Mouse (Mus musculus): Measurements from ENCODE around the gene Ncaph2. TPM values are rescaled to one million over a fixed set of nuclear protein-coding genes. Genes with fewer than 3 reads are reported as not detected.
A peak's percentile ranks its signal among the peaks of the same experiment; 100 is the strongest.

Ncaph2 gene
- polyA plus RNA-seq, 1 experiment from 2014 or later = 150 TPM

DNA sequence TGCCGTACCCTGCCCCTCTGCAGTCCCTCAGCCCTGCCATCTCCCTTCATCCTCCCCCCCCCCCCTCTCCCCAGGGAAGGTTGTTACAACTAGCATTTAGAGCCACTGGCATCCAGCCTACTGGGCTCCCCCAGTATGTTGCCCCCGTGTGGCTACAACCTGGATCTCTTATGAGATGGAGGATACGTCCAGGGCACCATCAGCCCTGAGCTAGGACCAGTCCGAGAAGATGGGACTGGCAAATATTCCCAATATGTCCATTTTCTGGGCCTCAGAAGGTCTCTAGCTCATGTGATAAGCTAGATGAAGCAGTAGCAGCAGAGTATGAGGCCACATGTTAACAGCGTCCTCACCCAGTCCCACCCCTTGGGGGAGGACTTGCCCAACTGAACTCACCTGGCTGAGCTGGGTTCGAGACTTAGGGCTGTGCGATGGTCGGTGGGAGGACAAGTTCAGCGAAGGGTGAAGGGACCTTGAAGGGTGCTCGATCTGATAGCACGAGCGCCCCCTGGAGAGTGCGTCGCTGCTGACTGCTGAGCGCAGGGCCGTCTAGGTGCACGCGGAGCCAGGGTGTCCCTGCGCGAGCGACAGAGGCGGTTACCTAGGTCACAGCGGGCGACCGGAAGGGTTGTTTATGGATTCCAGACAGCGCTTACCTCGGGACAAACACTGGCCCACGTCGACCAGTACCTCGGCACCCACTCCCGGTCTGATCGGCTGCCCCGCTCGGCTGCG, 17.7 kb downstream of the Ncaph2 start:
- peak; percentile 81 for ATAC-seq (ENCODE audit: insufficient number of reproducible peaks, low FRiP score, low TSS enrichment, low read depth)
- peaks cover 24% of the 10 kb centered on the region for H3K27me3 ChIP-seq
- under 1% methylated on average over 35 of the region's 35 CpGs for WGBS
- peak overlapping the region; percentile 65 for H3K9ac ChIP-seq
- H3K4me3 ChIP-seq (replicated peaks) = peak overlapping the region; percentile 80
- H3K9me3 ChIP-seq (replicated peaks) = no peaks in the 10 kb centered on the region
- peaks cover 44% of the 10 kb centered on the region for H3K36me3 ChIP-seq
- peak overlapping the region; percentile 94 for H3K27ac ChIP-seq (replicated peaks)
- peaks cover 28% of the 10 kb centered on the region for H3K4me1 ChIP-seq
- peak overlapping the region; percentile 95 for H3K4me2 ChIP-seq (replicated peaks)

DNA sequence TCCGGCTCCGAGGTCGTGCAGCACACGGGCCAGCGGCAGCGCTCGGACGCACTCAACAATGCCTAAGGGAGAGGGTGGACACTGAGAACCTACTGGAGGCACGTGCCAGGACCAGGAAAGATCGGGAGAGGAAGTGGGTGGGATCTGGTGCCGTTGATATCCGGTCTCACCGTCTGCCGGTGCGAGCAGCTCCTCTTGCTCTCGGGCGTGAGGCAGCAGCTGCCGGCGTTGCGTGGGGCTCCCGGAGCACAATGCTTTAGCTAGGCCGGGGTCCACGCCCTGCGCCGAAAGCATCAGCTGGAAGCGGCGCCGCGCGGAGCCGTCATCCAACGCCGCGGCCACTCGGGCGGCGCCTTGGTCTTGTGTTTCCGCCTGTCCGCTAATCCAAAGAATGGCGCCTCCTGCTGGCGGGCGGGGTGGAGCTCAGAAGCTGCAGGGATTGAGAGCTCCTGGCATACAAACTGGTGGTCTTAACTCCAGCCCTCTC, 18.3 kb downstream of the Ncaph2 start, which contains the start of gene Sco2:
Sco2 (minus strand) TSS at position 85 of the 487 bp plus-strand sequence.
- Histone ChIP-seq H3K4me3 (replicated peaks) (peak within 1 kb of the TSS; percentile 80), H3K4me2 (replicated peaks) (peak within 1 kb of the TSS; percentile 95), H3K27me3 (peaks cover 31% of the 10 kb centered on the region), H3K27ac (replicated peaks) (peak within 1 kb of the TSS; percentile 94), H3K36me3 (peaks cover 38% of the 10 kb centered on the region), H3K4me1 (peaks cover 34% of the 10 kb centered on the region), H3K9ac (peak within 1 kb of the TSS; percentile 65), H3K9me3 (replicated peaks) (no peaks in the 10 kb centered on the region)
- ATAC-seq (ENCODE audit: insufficient number of reproducible peaks, low FRiP score, low TSS enrichment, low read depth) = peak; percentile 72
- 0% methylated on average over 41 of the region's 42 CpGs for WGBS

DNA sequence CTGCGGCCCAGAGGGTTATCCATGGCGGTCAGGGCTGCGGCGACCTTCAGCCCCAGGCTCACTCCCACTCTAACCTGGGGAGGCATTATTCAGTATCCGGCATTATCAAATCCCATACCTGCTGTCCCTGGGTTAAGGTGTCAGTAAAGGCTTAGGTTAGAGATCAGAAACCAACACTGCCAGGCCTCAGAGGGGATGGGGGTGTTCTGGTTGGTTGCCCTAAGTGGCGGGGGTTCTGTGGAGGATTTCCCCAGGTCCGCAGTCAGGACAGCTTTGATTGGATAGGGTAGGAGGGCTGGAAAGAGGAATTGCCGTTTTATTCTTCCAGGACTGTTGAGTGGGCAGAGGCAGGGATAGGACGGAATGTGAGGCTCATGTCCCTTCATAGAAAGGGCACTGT, 18.8 kb downstream of the Ncaph2 start:
- Histone ChIP-seq H3K9ac (peak overlapping the region; percentile 65), H3K4me1 (peaks cover 40% of the 10 kb centered on the region), H3K27ac (replicated peaks) (peak overlapping the region; percentile 94), H3K9me3 (replicated peaks) (no peaks in the 10 kb centered on the region), H3K4me3 (replicated peaks) (peak overlapping the region; percentile 80), H3K4me2 (replicated peaks) (peak overlapping the region; percentile 95), H3K36me3 (peaks cover 32% of the 10 kb centered on the region), H3K27me3 (peaks cover 36% of the 10 kb centered on the region)
- no peak for ATAC-seq (ENCODE audit: insufficient number of reproducible peaks, low FRiP score, low TSS enrichment, low read depth)
- 47% methylated on average over 9 of the region's 9 CpGs for WGBS

DNA sequence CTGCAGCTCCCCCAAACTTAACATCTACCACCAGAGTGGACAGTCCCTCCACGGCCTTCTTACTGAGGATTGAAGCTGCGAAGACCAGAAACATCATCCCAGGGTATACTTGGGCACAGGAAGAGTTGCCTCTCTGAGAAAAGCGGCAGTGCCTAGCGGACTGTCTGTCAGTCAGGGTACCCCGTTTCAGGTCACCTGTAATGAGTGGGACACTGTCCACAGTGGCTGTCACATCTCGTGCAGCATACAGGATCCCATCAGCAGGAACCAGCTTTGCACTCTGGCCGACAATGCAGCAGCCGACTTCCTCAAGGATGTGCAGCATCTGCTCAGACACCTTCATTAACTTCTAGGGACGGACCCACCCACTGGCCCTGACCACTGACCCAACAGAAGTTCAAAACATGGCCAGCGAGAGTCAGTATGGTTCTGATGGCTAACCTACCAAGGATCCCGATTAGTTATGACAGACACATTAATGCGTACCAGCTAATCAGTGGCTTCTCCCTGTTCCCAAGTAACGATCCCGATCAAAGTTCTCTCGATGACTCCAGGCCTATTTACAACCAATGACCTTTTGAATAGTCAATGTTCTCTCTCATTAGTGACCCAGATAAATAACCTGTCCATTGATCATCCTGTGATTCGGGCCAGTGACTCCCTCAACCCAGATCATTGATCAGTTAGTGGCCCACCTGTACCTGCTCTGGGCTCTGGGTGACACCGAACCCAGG, 19.4 kb downstream of the Ncaph2 start:
- peaks cover 42% of the 10 kb centered on the region for H3K4me1 ChIP-seq
- H3K27me3 ChIP-seq = peaks cover 41% of the 10 kb centered on the region
- no peak overlapping the region for H3K4me2 ChIP-seq (replicated peaks)
- H3K9ac ChIP-seq = no peak overlapping the region
- no peak for ATAC-seq (ENCODE audit: insufficient number of reproducible peaks, low FRiP score, low TSS enrichment, low read depth)
- WGBS = 90% methylated on average over 17 of the region's 17 CpGs
- no peak overlapping the region for H3K27ac ChIP-seq (replicated peaks)
- H3K36me3 ChIP-seq = peaks cover 26% of the 10 kb centered on the region
- H3K9me3 ChIP-seq (replicated peaks) = no peaks in the 10 kb centered on the region
- no peak overlapping the region for H3K4me3 ChIP-seq (replicated peaks)

DNA sequence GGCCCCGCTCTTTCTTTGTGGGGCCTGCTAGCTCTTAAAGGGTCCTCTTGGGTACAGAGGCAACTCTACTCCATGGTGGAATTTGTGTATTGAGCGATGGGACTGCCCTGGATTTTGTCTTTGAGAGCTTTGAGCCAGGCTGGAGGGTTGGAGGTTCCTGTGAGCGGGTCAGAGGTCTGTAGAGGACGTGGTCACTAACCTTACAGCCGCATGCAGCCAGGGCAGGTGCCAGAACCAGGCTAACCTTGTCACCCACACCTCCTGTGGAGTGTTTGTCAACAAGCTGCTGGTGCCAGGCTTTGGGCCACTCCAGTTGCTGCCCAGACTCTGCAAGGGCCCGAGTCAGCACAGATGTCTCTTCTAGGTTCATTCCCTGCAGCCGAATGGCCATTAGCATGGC, 20.5 kb downstream of the Ncaph2 start:
- Histone ChIP-seq H3K9ac (no peak overlapping the region), H3K4me1 (peaks cover 42% of the 10 kb centered on the region), H3K27ac (replicated peaks) (no peak overlapping the region), H3K36me3 (peaks cover 15% of the 10 kb centered on the region), H3K4me2 (replicated peaks) (no peak overlapping the region), H3K27me3 (peaks cover 45% of the 10 kb centered on the region), H3K4me3 (replicated peaks) (no peak overlapping the region), H3K9me3 (replicated peaks) (no peaks in the 10 kb centered on the region)
- no peak for ATAC-seq (ENCODE audit: insufficient number of reproducible peaks, low FRiP score, low TSS enrichment, low read depth)
- WGBS = 80% methylated on average over 7 of the region's 7 CpGs

DNA sequence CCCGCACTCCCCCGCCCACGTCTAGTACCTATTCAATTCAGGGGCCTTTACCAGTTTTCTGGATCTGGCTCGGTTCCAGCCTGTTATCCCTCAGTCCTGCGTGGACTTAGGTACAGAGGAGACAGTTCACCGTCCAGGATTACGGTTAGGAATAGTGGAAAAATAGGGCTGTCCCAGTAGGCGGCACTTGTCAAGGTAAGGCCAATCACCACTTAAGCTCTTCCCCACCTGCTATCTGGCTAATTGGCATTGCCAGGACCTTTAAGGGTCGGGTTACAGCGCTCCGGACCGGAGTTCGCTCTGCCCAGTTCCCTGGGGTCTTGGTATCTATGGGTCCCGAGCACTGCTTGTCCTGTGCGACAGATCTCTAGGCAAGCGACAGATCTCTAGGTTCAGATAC, 21.4 kb downstream of the Ncaph2 start, which contains the start of gene Tymp:
Tymp (minus strand) TSS at position 83 of the 400 bp plus-strand sequence.
- no peak for ATAC-seq (ENCODE audit: insufficient number of reproducible peaks, low FRiP score, low TSS enrichment, low read depth)
- Histone ChIP-seq H3K9ac (no peak within 1 kb of the TSS), H3K4me1 (peaks cover 42% of the 10 kb centered on the region), H3K27ac (replicated peaks) (no peak within 1 kb of the TSS), H3K27me3 (peaks cover 45% of the 10 kb centered on the region), H3K4me3 (replicated peaks) (no peak within 1 kb of the TSS), H3K36me3 (peaks cover 6% of the 10 kb centered on the region), H3K4me2 (replicated peaks) (peak within 1 kb of the TSS; percentile 12), H3K9me3 (replicated peaks) (no peaks in the 10 kb centered on the region)
- WGBS = 15% methylated on average over 16 of the region's 16 CpGs

DNA sequence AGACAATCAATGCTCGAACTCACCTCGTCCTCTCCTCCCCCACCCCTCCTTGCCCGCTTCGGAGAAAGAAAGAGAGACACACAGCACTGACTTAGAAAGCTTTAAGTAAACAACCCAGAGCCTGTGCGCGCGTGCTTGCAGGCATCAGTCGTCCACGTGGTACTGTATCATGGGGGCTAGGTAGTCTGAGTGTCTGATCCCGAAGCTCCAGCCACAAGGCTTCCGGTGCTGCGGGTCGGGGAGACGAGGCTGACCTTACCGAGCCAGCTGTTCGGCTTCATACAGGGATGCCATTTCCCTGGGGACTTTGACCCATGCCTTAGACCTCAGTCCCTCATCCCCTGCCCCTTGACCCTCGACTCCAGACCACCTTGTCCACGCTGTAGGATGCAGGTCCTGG, 21.8 kb downstream of the Ncaph2 start:
- 3% methylated on average over 18 of the region's 18 CpGs for WGBS
- peaks cover 38% of the 10 kb centered on the region for H3K4me1 ChIP-seq
- H3K4me3 ChIP-seq (replicated peaks) = no peak overlapping the region
- H3K27me3 ChIP-seq = peaks cover 45% of the 10 kb centered on the region
- no peak overlapping the region for H3K9ac ChIP-seq
- H3K4me2 ChIP-seq (replicated peaks) = peak overlapping the region; percentile 12
- no peak overlapping the region for H3K27ac ChIP-seq (replicated peaks)
- no peak for ATAC-seq (ENCODE audit: insufficient number of reproducible peaks, low FRiP score, low TSS enrichment, low read depth)
- H3K36me3 ChIP-seq = peaks cover 2% of the 10 kb centered on the region
- H3K9me3 ChIP-seq (replicated peaks) = no peaks in the 10 kb centered on the region

DNA sequence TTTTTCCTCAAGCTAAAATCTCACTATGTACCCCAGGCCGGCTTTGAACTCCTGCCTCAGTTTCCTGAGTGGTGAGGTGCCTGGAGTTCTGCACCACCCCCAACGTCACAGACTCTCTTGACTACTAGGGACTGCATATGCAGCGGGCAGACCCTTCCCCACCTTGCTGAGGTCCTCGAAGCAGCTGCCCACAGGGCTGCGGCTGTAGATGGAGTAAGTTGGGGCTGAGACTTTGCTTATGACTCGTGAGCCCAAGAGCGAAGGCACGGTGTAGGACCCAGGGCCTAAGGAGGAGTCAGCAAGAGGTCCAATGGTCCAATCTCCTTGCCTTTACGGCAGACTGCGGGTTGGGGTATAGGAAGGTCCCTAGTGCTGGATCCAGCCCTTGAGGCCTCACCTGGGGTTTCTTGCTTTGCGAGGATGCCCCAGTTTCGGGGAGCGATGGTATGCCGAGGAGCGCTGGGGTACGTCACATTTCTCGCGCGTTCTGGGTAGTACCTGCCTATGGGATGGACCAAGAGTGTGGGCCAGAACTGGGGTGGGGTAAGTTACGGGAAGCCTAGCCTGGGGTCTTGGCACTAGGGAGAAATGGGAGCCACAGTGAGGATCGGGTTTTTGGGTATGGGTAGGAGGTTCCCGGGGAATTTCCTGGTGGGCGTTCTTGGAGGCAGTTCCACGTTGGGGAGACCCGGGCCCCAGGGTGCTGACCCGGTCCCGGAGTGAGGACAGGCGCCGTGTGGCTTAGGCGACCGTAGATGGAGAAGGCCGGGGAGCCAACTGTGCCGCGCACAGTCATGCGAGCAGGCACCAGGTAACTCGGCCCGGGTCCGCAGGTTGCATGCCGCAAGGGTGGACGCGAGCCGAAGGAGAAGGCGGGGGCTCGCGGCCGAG, 22.7 kb downstream of the Ncaph2 start:
- peaks cover 51% of the 10 kb centered on the region for H3K27me3 ChIP-seq
- 9% methylated on average over 46 of the region's 46 CpGs for WGBS
- ATAC-seq (ENCODE audit: insufficient number of reproducible peaks, low FRiP score, low TSS enrichment, low read depth) = no peak

DNA sequence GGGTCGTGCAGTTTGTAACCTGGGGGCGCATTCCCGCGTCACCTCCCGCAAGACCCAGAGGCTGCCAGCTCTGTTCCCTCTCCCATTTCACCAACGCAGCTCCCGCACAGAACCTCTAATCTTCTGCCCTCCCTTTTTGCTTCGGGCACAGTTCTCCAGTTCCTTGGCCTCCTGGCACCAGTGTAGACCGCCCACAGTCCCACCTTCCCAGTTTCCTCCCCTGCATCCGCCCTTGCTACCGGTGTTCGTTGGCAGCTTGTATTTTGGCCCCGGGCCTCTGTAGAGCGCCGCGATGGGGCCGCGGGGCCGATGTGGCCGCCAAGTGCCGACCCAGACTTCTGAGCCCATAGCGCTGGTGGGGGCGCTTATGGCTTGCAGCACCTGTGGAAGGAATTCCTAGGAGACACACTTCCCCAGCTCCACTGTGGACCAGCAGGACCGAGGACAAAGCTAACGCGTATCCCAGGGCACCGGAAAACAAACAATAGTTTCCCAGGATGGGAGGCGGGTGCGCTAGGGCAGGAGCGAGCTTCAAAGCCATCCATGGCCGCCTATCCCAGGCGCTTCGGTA, 23.4 kb downstream of the Ncaph2 start, which contains the start of gene Odf3b:
Odf3b (minus strand) TSS at position 452 of the 571 bp plus-strand sequence.
- H3K27me3 ChIP-seq = peaks cover 51% of the 10 kb centered on the region
- H3K9ac ChIP-seq = no peak within 1 kb of the TSS
- no peak within 1 kb of the TSS for H3K27ac ChIP-seq (replicated peaks)
- WGBS = 1% methylated on average over 33 of the region's 33 CpGs
- H3K4me2 ChIP-seq (replicated peaks) = peak within 1 kb of the TSS; percentile 55
- H3K4me1 ChIP-seq = peaks cover 30% of the 10 kb centered on the region
- no peaks in the 10 kb centered on the region for H3K9me3 ChIP-seq (replicated peaks)
- ATAC-seq (ENCODE audit: insufficient number of reproducible peaks, low FRiP score, low TSS enrichment, low read depth) = no peak
- no peaks in the 10 kb centered on the region for H3K36me3 ChIP-seq
- peak within 1 kb of the TSS; percentile 38 for H3K4me3 ChIP-seq (replicated peaks)

More for the DNA sequence above, 22.7 kb downstream of the Ncaph2 start:
- Histone ChIP-seq H3K27ac (replicated peaks) (no peak overlapping the region), H3K4me3 (replicated peaks) (peak overlapping the region; percentile 38), H3K4me2 (replicated peaks) (peak overlapping the region; percentile 55), H3K4me1 (peaks cover 31% of the 10 kb centered on the region), H3K36me3 (no peaks in the 10 kb centered on the region), H3K9ac (no peak overlapping the region), H3K9me3 (replicated peaks) (no peaks in the 10 kb centered on the region)

DNA sequence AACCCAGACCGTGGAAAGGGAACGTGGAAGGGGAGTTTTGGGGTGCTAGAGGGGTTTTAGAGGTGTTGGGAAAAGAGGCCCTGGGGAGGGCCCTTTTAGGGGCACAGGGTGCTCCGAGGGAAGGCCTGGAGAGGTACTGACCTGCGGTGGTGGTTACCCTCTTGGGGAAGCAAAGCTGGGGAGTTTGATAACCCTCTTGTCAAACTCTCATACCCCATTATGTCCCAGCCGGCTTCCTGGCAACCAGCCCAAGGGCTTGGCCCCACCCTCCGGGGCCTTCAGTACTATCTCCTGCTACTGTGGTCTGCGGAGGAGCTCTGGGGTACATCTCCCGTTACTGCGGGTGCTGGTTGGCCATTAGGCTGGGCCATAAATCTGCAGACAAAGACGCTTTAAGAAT, 23.9 kb downstream of the Ncaph2 start:
- Histone ChIP-seq H3K27me3 (peaks cover 51% of the 10 kb centered on the region), H3K4me3 (replicated peaks) (peak overlapping the region; percentile 38), H3K9me3 (replicated peaks) (no peaks in the 10 kb centered on the region), H3K9ac (no peak overlapping the region), H3K27ac (replicated peaks) (no peak overlapping the region), H3K4me1 (peaks cover 26% of the 10 kb centered on the region), H3K4me2 (replicated peaks) (peak overlapping the region; percentile 55), H3K36me3 (no peaks in the 10 kb centered on the region)
- ATAC-seq (ENCODE audit: insufficient number of reproducible peaks, low FRiP score, low TSS enrichment, low read depth) = no peak
- 12% methylated on average over 10 of the region's 10 CpGs for WGBS

Data from embryonic facial prominence, embryonic 15.5 days (tissue).